27 mouse cellular contexts compared by ENCODE assay signal in the genomic region with DNA sequence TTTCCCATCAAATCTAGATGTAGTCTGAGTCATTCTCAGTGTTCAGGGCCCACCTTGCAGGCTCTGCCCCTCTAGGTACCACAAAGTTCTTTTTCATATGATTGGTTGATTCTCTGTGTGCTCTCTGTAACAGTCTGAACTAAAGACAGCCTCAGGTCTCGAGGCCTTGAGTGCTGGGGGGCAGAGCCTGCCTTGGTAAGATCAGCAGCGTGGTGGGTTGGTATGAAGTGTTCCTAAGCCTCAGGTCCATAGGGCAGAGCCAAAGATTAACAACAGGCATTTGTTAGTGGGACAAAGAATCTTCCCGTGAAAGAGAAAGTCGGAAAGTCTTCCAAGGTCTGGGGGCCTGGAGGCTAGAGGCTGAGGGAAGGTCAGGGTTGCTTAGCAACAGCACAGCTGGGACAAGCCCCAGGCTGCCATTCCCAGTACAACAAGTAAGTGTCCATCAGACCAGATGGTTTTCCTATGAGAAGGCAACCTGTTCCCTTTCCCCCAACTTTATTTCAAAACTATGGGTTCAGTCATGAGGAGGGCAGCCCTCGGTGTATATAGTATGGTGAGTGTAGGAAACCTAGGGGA. TPM values are rescaled to one million over a fixed set of nuclear protein-coding genes. Genes with fewer than 3 reads are reported as not detected.
DNase-seq lines count a peak whose midpoint lies in the region; ATAC-seq and TF ChIP-seq lines count a peak whose summit lies in the region.
"Had no signal": no experiment of that assay in that cellular context is flagged by ENCODE, and none has a peak within 500 bp of the region (broad histone marks: within the 10 kb centered on the region; RNA-seq: fewer than 3 reads in every experiment).

No protein-coding gene starts in this region.

- H3K9ac ChIP-seq in hindbrain, embryonic 13.5 days = no peak overlapping the region
- no peak overlapping the region for H3K9ac ChIP-seq in ES-E14 (ENCODE audit: insufficient read depth, low read depth, low read length, poor library complexity, severe bottlenecking)
- H3K9ac ChIP-seq in midbrain, embryonic 14.5 days (replicated peaks; ENCODE audit: low read length) = no peak overlapping the region
- H3K9ac ChIP-seq in liver, embryonic 12.5 days = no peak overlapping the region
- H3K9ac ChIP-seq: embryonic facial prominence, embryonic 15.5 days had no signal

- intact Hi-C loops in left cerebral cortex, postnatal 10 days (cut with DNase I) = no loop called here

- H3K4me2 ChIP-seq in hindbrain, embryonic 13.5 days = no peak overlapping the region
- H3K4me2 ChIP-seq in midbrain, embryonic 14.5 days (ENCODE audit: low read length) = no peak overlapping the region
- H3K4me2 ChIP-seq in liver, embryonic 12.5 days = no peak overlapping the region
- H3K4me2 ChIP-seq: embryonic facial prominence, embryonic 15.5 days had no signal

- H3K36me3 ChIP-seq in hindbrain, embryonic 10.5 days = no peaks in the 10 kb centered on the region
- no peaks in the 10 kb centered on the region for H3K36me3 ChIP-seq in hindbrain, embryonic 13.5 days
- H3K36me3 ChIP-seq in ES-E14 (ENCODE audit: control insufficient read depth, insufficient read depth, low read length, poor library complexity, severe bottlenecking) = no peaks in the 10 kb centered on the region
- no peaks in the 10 kb centered on the region for H3K36me3 ChIP-seq in midbrain, embryonic 14.5 days (ENCODE audit: control insufficient read depth, insufficient read depth, low read length)
- H3K36me3 ChIP-seq in liver, embryonic 12.5 days = no peaks in the 10 kb centered on the region
- H3K36me3 ChIP-seq: embryonic facial prominence, embryonic 15.5 days; G1E; limb, embryonic 10.5 days had no signal

- H3K4me3 ChIP-seq in hindbrain, embryonic 10.5 days = peak overlapping the region; percentile 18; the same call in 1 of the 2 replicates
- no peak overlapping the region for H3K4me3 ChIP-seq in hindbrain, embryonic 13.5 days
- H3K4me3 ChIP-seq in ES-E14 (ENCODE audit: insufficient read depth in 1 of 2, low read depth in 1 of 2, low read length in 2 of 2, poor library complexity in 1 of 2, severe bottlenecking in 1 of 2) = no peak overlapping the region
- no peak overlapping the region for H3K4me3 ChIP-seq in midbrain, embryonic 14.5 days (replicated peaks; ENCODE audit: low read depth, low read length)
- no peak overlapping the region for H3K4me3 ChIP-seq in liver, embryonic 12.5 days
- H3K4me3 ChIP-seq: embryonic facial prominence, embryonic 15.5 days; heart, adult 2 months; left cerebral cortex, adult 2 months; limb, embryonic 10.5 days; megakaryocyte, embryonic 14.5 days had no signal

- H3K4me1 ChIP-seq in hindbrain, embryonic 10.5 days (replicated peaks) = peaks cover 39% of the 10 kb centered on the region
- peaks cover 10% of the 10 kb centered on the region for H3K4me1 ChIP-seq in hindbrain, embryonic 13.5 days (replicated peaks)
- no peaks in the 10 kb centered on the region for H3K4me1 ChIP-seq in ES-E14 (ENCODE audit: control insufficient read depth in 2 of 2, insufficient read depth in 2 of 2, low read length in 2 of 2, poor library complexity in 1 of 2)
- peaks cover 15% of the 10 kb centered on the region; the same call in 1 of the 2 replicates for H3K4me1 ChIP-seq in midbrain, embryonic 14.5 days (ENCODE audit: control insufficient read depth, insufficient read depth, low read length)
- no peaks in the 10 kb centered on the region for H3K4me1 ChIP-seq in liver, embryonic 12.5 days
- H3K4me1 ChIP-seq: embryonic facial prominence, embryonic 15.5 days; megakaryocyte, embryonic 14.5 days had no signal

- no peaks in the 10 kb centered on the region; the same call in 1 of the 2 replicates for H3K27me3 ChIP-seq in hindbrain, embryonic 10.5 days (ENCODE audit: insufficient read depth, poor library complexity, severe bottlenecking)
- H3K27me3 ChIP-seq in hindbrain, embryonic 13.5 days = 0 out of 2 replicates have a peak, but pooled peaks cover 2% of the 10 kb centered on the region
- H3K27me3 ChIP-seq in midbrain, embryonic 14.5 days (ENCODE audit: control insufficient read depth, insufficient read depth, low read length) = no peaks in the 10 kb centered on the region
- no peaks in the 10 kb centered on the region for H3K27me3 ChIP-seq in liver, embryonic 12.5 days (replicated peaks)
- H3K27me3 ChIP-seq: embryonic facial prominence, embryonic 15.5 days had no signal

- peak; percentile 69 for DNase-seq in hindbrain, embryonic 10.5 days (ENCODE audit: low spot score)
- peak; percentile 4 for DNase-seq in ES-E14 (ENCODE audit: low read depth, low spot score)
- DNase-seq in embryo, embryonic 9.5 days (ENCODE audit: extremely low spot score) = peak; percentile 33
- DNase-seq in midbrain, embryonic 14.5 days = peak; percentile 31
- no peak for DNase-seq in left cerebral cortex, postnatal 10 days (ENCODE audit: extremely low spot score in 1 of 2, low spot score in 2 of 2)
- no peak for DNase-seq in Muller cell, postnatal 12 days (ENCODE audit: inconsistent ontology term)
- DNase-seq: cerebellum, adult 8-10 months; gastrocnemius, postnatal 25 days; heart, adult 2 months; heart, postnatal 36 days; kidney, adult 8-10 months; kidney, postnatal 14 days; lung, adult 18-20 months; spleen, adult 18-20 months; thymus, postnatal 4 days had no signal

- 24% methylated on average over 5 of the region's 5 CpGs for WGBS in hindbrain, embryonic 10.5 days
- 14% methylated on average over 5 of the region's 5 CpGs for WGBS in hindbrain, embryonic 13.5 days
- WGBS in midbrain, embryonic 14.5 days = 20% methylated on average over 5 of the region's 5 CpGs
- 54% methylated on average over 5 of the region's 5 CpGs for WGBS in liver, embryonic 12.5 days (ENCODE audit: insufficient replicate concordance)

- no peaks in the 10 kb centered on the region for H3K9me3 ChIP-seq in hindbrain, embryonic 10.5 days
- H3K9me3 ChIP-seq in hindbrain, embryonic 13.5 days = no peaks in the 10 kb centered on the region
- H3K9me3 ChIP-seq in ES-E14 (ENCODE audit: control insufficient read depth, insufficient read depth, low read depth, low read length) = no peaks in the 10 kb centered on the region
- H3K9me3 ChIP-seq in midbrain, embryonic 14.5 days (ENCODE audit: control insufficient read depth, low read length) = no peaks in the 10 kb centered on the region
- no peaks in the 10 kb centered on the region for H3K9me3 ChIP-seq in liver, embryonic 12.5 days (replicated peaks)
- H3K9me3 ChIP-seq: embryonic facial prominence, embryonic 15.5 days; G1E; limb, embryonic 10.5 days had no signal

- in situ Hi-C loops in ES-E14 (cut with MboI; ENCODE audit: low sequenced_read_pairs in 2 of 2, unreplicated experiment in 2 of 2) = no loop called here

- ATAC-seq in hindbrain, embryonic 13.5 days (ENCODE audit: low FRiP score) = no peak
- no peak for ATAC-seq in midbrain, embryonic 14.5 days (ENCODE audit: low FRiP score, low TSS enrichment)
- ATAC-seq in liver, embryonic 12.5 days = no peak
- ATAC-seq: CD4-positive, CD25-positive, alpha-beta regulatory T cell, adult 4 months had no signal

- H3K27ac ChIP-seq in hindbrain, embryonic 10.5 days = peak overlapping the region; percentile 78
- no peak overlapping the region for H3K27ac ChIP-seq in hindbrain, embryonic 13.5 days
- no peak overlapping the region for H3K27ac ChIP-seq in ES-E14 (ENCODE audit: insufficient read depth, low read depth, low read length, poor library complexity, severe bottlenecking)
- H3K27ac ChIP-seq in midbrain, embryonic 14.5 days (replicated peaks; ENCODE audit: low read depth, low read length) = no peak overlapping the region
- H3K27ac ChIP-seq in liver, embryonic 12.5 days = no peak overlapping the region
- H3K27ac ChIP-seq: embryonic facial prominence, embryonic 15.5 days; heart, adult 2 months; left cerebral cortex, adult 2 months; limb, embryonic 10.5 days had no signal

TF ChIP-seq in ES-E14, 5 proteins besides CTCF, POLR2A, EP300 and RAD21:
- TF ChIP-seq ZNF384 (IDR thresholded peaks at IDR 0.05; ENCODE audit: low read depth, low read length) (no peak), HCFC1 (IDR thresholded peaks at IDR 0.05; ENCODE audit: borderline replicate concordance, insufficient read depth, low read length) (no peak), ZC3H11A (IDR thresholded peaks at IDR 0.05; ENCODE audit: borderline replicate concordance, low read depth, low read length) (no peak), MAFK (IDR thresholded peaks at IDR 0.05; ENCODE audit: insufficient read depth, low read depth, low read length) (no peak), CHD2 (IDR thresholded peaks at IDR 0.05; ENCODE audit: low read depth, low read length) (no peak)

RNA-seq across cellular contexts. Expression of a gene that starts 31.3 kb away (rescaled TPM):
- not detected in 2 replicates for polyA plus RNA-seq in hindbrain, embryonic 10.5 days (2016; fragmentation: Nextera tagmentation; extraction: Ambion mirVana)
- polyA plus RNA-seq in hindbrain, embryonic 13.5 days (2015; fragmentation: Nextera tagmentation; extraction: Ambion mirVana) = 0.13 and 0.35 TPM in 2 replicates
- total RNA-seq in ES-E14 (2012; rRNA removed) = not detected in 2 replicates
- polyA plus RNA-seq in midbrain, embryonic 14.5 days (2014; fragmentation: Nextera tagmentation; extraction: Ambion mirVana) = 0.21 and 0.57 TPM in 2 replicates
- polyA plus RNA-seq in liver, embryonic 12.5 days (2016; fragmentation: Nextera tagmentation; extraction: Ambion mirVana) = not detected in 2 replicates
- total RNA-seq in left cerebral cortex, postnatal 10 days (2021) = 1 to 10 TPM; 1.8 to 1.9 TPM
- total RNA-seq: adrenal gland, adult 18-20 months; gastrocnemius, postnatal 25 days; heart, adult 2 months; heart, postnatal 36 days; liver, adult 2 months had no signal
- polyA plus RNA-seq: embryonic facial prominence, embryonic 15.5 days; G1E; heart, adult 2 months; heart, embryonic 14.5 days; intestine, embryonic 14.5 days; limb, embryonic 10.5 days; liver, adult 2 months had no signal

Comparison
In these comparisons a context has a peak if more than half of its experiments do, and no peak if none do; other contexts are left out.
1. DNase-seq: peak in hindbrain, embryonic 10.5 days (single experiment), ES-E14 (single experiment), embryo, embryonic 9.5 days (single experiment) and midbrain, embryonic 14.5 days (single experiment); none in left cerebral cortex, postnatal 10 days (0 of 2) and Muller cell, postnatal 12 days (single experiment).